Mouse (Mus musculus) limb, embryonic 12.5 days (tissue): ENCODE measurements around the gene Nrp2. TPM values are rescaled to one million over a fixed set of nuclear protein-coding genes. Genes with fewer than 3 reads are reported as not detected.

Experiments used
- ATAC-seq: fragments of 200-750 bp; cut with Nextera tagmentation; 2 replicates; pipeline ENCODE4 v1.8.0; 2017; ENCODE audit warnings: low read depth, moderate TSS enrichment; ENCODE audit not compliant: insufficient number of reproducible peaks, insufficient read depth, low FRiP score, low TSS enrichment
- H3K27ac ChIP-seq: fragments of 300-500 bp; sonication (generic); 2 replicates; pipeline ENCODE4 v1.5.1; 2016; ENCODE audit warnings: mild to moderate bottlenecking, moderate library complexity
- H3K27me3 ChIP-seq: fragments of 300-500 bp; sonication (generic); 2 replicates; pipeline ENCODE4 v1.6.1; 2016; ENCODE audit warnings: mild to moderate bottlenecking, moderate library complexity
- H3K36me3 ChIP-seq: fragments of 300-500 bp; sonication (generic); 2 replicates; pipeline ENCODE4 v1.6.1; 2016; ENCODE audit warnings: mild to moderate bottlenecking, moderate library complexity
- H3K4me1 ChIP-seq: fragments of 300-500 bp; sonication (generic); replicated peaks from 2 replicates; pipeline ENCODE4 v1.6.1; 2016
- H3K4me2 ChIP-seq: fragments of 300-500 bp; sonication (generic); 2 replicates; pipeline ENCODE4 v1.6.1; 2016; ENCODE audit warnings: mild to moderate bottlenecking, moderate library complexity
- H3K4me3 ChIP-seq: fragments of 300-500 bp; sonication (generic); replicated peaks from 2 replicates; pipeline ENCODE4 v1.5.1; 2016; ENCODE audit warnings: mild to moderate bottlenecking
- H3K9ac ChIP-seq: fragments of 300-500 bp; sonication (generic); replicated peaks from 2 replicates; pipeline ENCODE4 v1.6.1; 2016; ENCODE audit warnings: mild to moderate bottlenecking, moderate library complexity
- H3K9me3 ChIP-seq: fragments of 300-500 bp; sonication (generic); 2 replicates; pipeline ENCODE4 v1.6.1; 2016; ENCODE audit warnings: mild to moderate bottlenecking, moderate library complexity
- WGBS: fragments of 180-500 bp; shearing (Covaris S2); methylation state at CpG from one replicate; pipeline ENCODE4 v1.1.7; 2016; 5-methylcytosine and 5-hydroxymethylcytosine counted together
- polyA plus RNA-seq: library from polyadenylated mRNA; unstranded; fragments of >200 nt; fragmentation: Nextera tagmentation; extraction: Ambion mirVana; gene quantifications from 2 replicates; pipeline ENCODE4 v1.2.1, GENCODE M21; 2016

Nrp2 gene
- polyA plus RNA-seq, 1 experiment from 2014 or later = 70.7 TPM

- Histone ChIP-seq H3K9me3 (no peaks in the 10 kb centered on the region), H3K4me3 (no peak overlapping the region), H3K27ac (no peak overlapping the region), H3K4me2 (no peak overlapping the region), H3K9ac (no peak overlapping the region), H3K4me1 (peaks cover 21% of the 10 kb centered on the region), H3K27me3 (no peaks in the 10 kb centered on the region), H3K36me3 (peaks cover 74% of the 10 kb centered on the region)
- no peak for ATAC-seq
- 72% methylated on average over 8 of the region's 8 CpGs for WGBS
These were observed 51.2 kb downstream of the Nrp2 start for GRCm38 (mm10) chr1:62754066-62754835.

- no peak for ATAC-seq
- Histone ChIP-seq H3K9me3 (no peaks in the 10 kb centered on the region), H3K27ac (0 out of 2 replicates have a peak overlapping the region, but pooled peaks have one; percentile 20), H3K4me3 (no peak overlapping the region), H3K4me2 (no peak overlapping the region), H3K27me3 (no peaks in the 10 kb centered on the region), H3K9ac (no peak overlapping the region), H3K36me3 (peaks cover 80% of the 10 kb centered on the region), H3K4me1 (peaks cover 16% of the 10 kb centered on the region)
- 28% methylated on average over 5 of the region's 5 CpGs for WGBS
These were observed 57.0 kb downstream of the Nrp2 start for GRCm38 (mm10) chr1:62760086-62760485.

- Histone ChIP-seq H3K9ac (no peak overlapping the region), H3K27ac (no peak overlapping the region), H3K4me1 (peaks cover 21% of the 10 kb centered on the region), H3K36me3 (peaks cover 81% of the 10 kb centered on the region), H3K4me3 (no peak overlapping the region), H3K9me3 (no peaks in the 10 kb centered on the region), H3K4me2 (no peak overlapping the region), H3K27me3 (no peaks in the 10 kb centered on the region)
- ATAC-seq = no peak
- WGBS = 83% methylated on average over 17 of the region's 17 CpGs
These were observed 57.5 kb downstream of the Nrp2 start for GRCm38 (mm10) chr1:62760565-62760964.

- no peak overlapping the region for H3K27ac ChIP-seq
- H3K36me3 ChIP-seq = peaks cover 82% of the 10 kb centered on the region
These were observed 60.7 kb downstream of the Nrp2 start for GRCm38 (mm10) chr1:62763779-62764178.

GRCm38 (mm10) chr1:62765171-62765570 is 62.1 kb downstream of the Nrp2 start:
- Histone ChIP-seq H3K4me1 (peaks cover 38% of the 10 kb centered on the region), H3K27ac (peak overlapping the region; percentile 45; the same call in 1 of the 2 replicates), H3K27me3 (no peaks in the 10 kb centered on the region), H3K36me3 (peaks cover 79% of the 10 kb centered on the region), H3K9ac (no peak overlapping the region), H3K4me2 (no peak overlapping the region), H3K9me3 (no peaks in the 10 kb centered on the region), H3K4me3 (no peak overlapping the region)
- WGBS = 22% methylated on average over 7 of the region's 7 CpGs
- ATAC-seq = no peak

More at GRCm38 (mm10) chr1:62763779-62764178, 60.7 kb downstream of the Nrp2 start:
- H3K4me1 ChIP-seq = peaks cover 48% of the 10 kb centered on the region
- H3K9me3 ChIP-seq = no peaks in the 10 kb centered on the region
- no peak overlapping the region for H3K4me3 ChIP-seq
- no peak for ATAC-seq
- no peaks in the 10 kb centered on the region for H3K27me3 ChIP-seq
- H3K4me2 ChIP-seq = no peak overlapping the region
- WGBS = 88% methylated on average over 4 of the region's 4 CpGs
- H3K9ac ChIP-seq = no peak overlapping the region

- Histone ChIP-seq H3K4me3 (no peak overlapping the region), H3K9ac (no peak overlapping the region), H3K36me3 (peaks cover 78% of the 10 kb centered on the region), H3K27me3 (no peaks in the 10 kb centered on the region), H3K9me3 (no peaks in the 10 kb centered on the region), H3K27ac (peak overlapping the region; percentile 77; the same call in 1 of the 2 replicates), H3K4me1 (peaks cover 47% of the 10 kb centered on the region), H3K4me2 (peak overlapping the region; percentile 30)
- 6% methylated on average over 4 of the region's 4 CpGs for WGBS
- peak; percentile 22; the same call in 1 of the 2 replicates for ATAC-seq
These were observed 63.7 kb downstream of the Nrp2 start for GRCm38 (mm10) chr1:62766766-62767165.

- Histone ChIP-seq H3K36me3 (peaks cover 78% of the 10 kb centered on the region), H3K9ac (no peak overlapping the region), H3K27me3 (no peaks in the 10 kb centered on the region), H3K9me3 (no peaks in the 10 kb centered on the region), H3K4me2 (no peak overlapping the region), H3K4me1 (peaks cover 51% of the 10 kb centered on the region), H3K27ac (peak overlapping the region; percentile 77; the same call in 1 of the 2 replicates), H3K4me3 (no peak overlapping the region)
- WGBS = 76% methylated on average over 9 of the region's 9 CpGs
- ATAC-seq = no peak
These were observed 64.5 kb downstream of the Nrp2 start for GRCm38 (mm10) chr1:62767611-62768010.

GRCm38 (mm10) chr1:62770576-62770975 is 67.5 kb downstream of the Nrp2 start:
- ATAC-seq = no peak
- Histone ChIP-seq H3K4me1 (peaks cover 52% of the 10 kb centered on the region), H3K4me2 (no peak overlapping the region), H3K27me3 (no peaks in the 10 kb centered on the region), H3K9ac (no peak overlapping the region), H3K36me3 (peaks cover 75% of the 10 kb centered on the region), H3K4me3 (no peak overlapping the region), H3K27ac (no peak overlapping the region), H3K9me3 (no peaks in the 10 kb centered on the region)
- 84% methylated on average over 4 of the region's 4 CpGs for WGBS

GRCm38 (mm10) chr1:62772391-62772790 is 69.3 kb downstream of the Nrp2 start:
- WGBS = 74% methylated on average over 4 of the region's 4 CpGs
- no peak for ATAC-seq
- H3K36me3 ChIP-seq = peaks cover 80% of the 10 kb centered on the region

GRCm38 (mm10) chr1:62773105-62773920 is 70.2 kb downstream of the Nrp2 start:
- no peaks in the 10 kb centered on the region for H3K27me3 ChIP-seq
- H3K36me3 ChIP-seq = peaks cover 78% of the 10 kb centered on the region
- H3K4me1 ChIP-seq = peaks cover 41% of the 10 kb centered on the region
- no peak overlapping the region for H3K9ac ChIP-seq
- 67% methylated on average over 10 of the region's 10 CpGs for WGBS
- peak overlapping the region; percentile 45; the same call in 1 of the 2 replicates for H3K27ac ChIP-seq
- no peaks in the 10 kb centered on the region for H3K9me3 ChIP-seq
- H3K4me3 ChIP-seq = no peak overlapping the region
- no peak for ATAC-seq
- no peak overlapping the region for H3K4me2 ChIP-seq

More at GRCm38 (mm10) chr1:62772391-62772790, 69.3 kb downstream of the Nrp2 start:
- H3K4me3 ChIP-seq = no peak overlapping the region
- no peaks in the 10 kb centered on the region for H3K9me3 ChIP-seq
- no peak overlapping the region for H3K27ac ChIP-seq
- peaks cover 45% of the 10 kb centered on the region for H3K4me1 ChIP-seq
- H3K9ac ChIP-seq = no peak overlapping the region
- H3K4me2 ChIP-seq = no peak overlapping the region
- H3K27me3 ChIP-seq = no peaks in the 10 kb centered on the region

- ATAC-seq = no peak
- 0 out of 2 replicates have a peak, but pooled peaks cover 2% of the 10 kb centered on the region for H3K27me3 ChIP-seq
- no peak overlapping the region for H3K9ac ChIP-seq
- H3K36me3 ChIP-seq = peaks cover 78% of the 10 kb centered on the region
- no peaks in the 10 kb centered on the region for H3K9me3 ChIP-seq
- WGBS = 66% methylated on average over 3 of the region's 3 CpGs
- H3K4me2 ChIP-seq = no peak overlapping the region
- peaks cover 39% of the 10 kb centered on the region for H3K4me1 ChIP-seq
- peak overlapping the region; percentile 45; the same call in 1 of the 2 replicates for H3K27ac ChIP-seq
- H3K4me3 ChIP-seq = no peak overlapping the region
These were observed 70.8 kb downstream of the Nrp2 start for GRCm38 (mm10) chr1:62773921-62774191.
